Comparison of ENCODE assay signal across 6 mouse cellular contexts in genomic region chr6:114528709-114529108, GRCm38 (mm10).
DNase-seq lines count a peak whose midpoint lies in the region.

No protein-coding gene starts in this region.

- peak; percentile 67 to 94 for DNase-seq in adrenal gland, adult (ENCODE audit: inconsistent age in 2 of 2, low spot score in 1 of 2)
- DNase-seq in cerebellum, adult 8-10 months = peak; percentile 34
- peak; percentile 31 to 37 for DNase-seq in frontal cortex, postnatal 25 days (ENCODE audit: low spot score in 2 of 2)
- peak; percentile 30 to 45 for DNase-seq in heart, adult 9 months (ENCODE audit: low spot score in 2 of 2)
- DNase-seq in layer of hippocampus, adult 11-12 months (ENCODE audit: low spot score) = peak; percentile 14
- DNase-seq in layer of hippocampus, postnatal 36 days = peak; percentile 51 to 56

Comparison
In these comparisons a context has a peak if more than half of its experiments do, and no peak if none do; other contexts are left out.
1. Peak in every context shown above with its lines: DNase-seq.
2. DNase-seq: peak in every context shown above with its lines; median percentile 80 in adrenal gland, adult; 54 in layer of hippocampus, postnatal 36 days; 38 in heart, adult 9 months; 34 in cerebellum, adult 8-10 months; 34 in frontal cortex, postnatal 25 days; 14 in layer of hippocampus, adult 11-12 months.